Mouse (Mus musculus): Measurements from ENCODE around the gene Gpr6. TPM values are rescaled to one million over a fixed set of nuclear protein-coding genes. Genes with fewer than 3 reads are reported as not detected.

Gene Gpr6
- total RNA-seq, 2 experiments from 2014 or later = not detected

Other genes with a start within 250 kb of the Gpr6 start
- gene Cdc40, start 189.0 kb downstream of the Gpr6 start, total RNA-seq (2021) = 10 to 100 TPM; 14.9 to 18.0 TPM
- gene Wasf1, start 188.8 kb downstream of the Gpr6 start, total RNA-seq (2021) = 1 to 10 TPM; 4.1 to 4.5 TPM
- 10 to 100 TPM in 1 of 2 experiments, 1 to 10 TPM in 1; 9.5 to 10.1 TPM for gene Fig4, start 231.0 kb upstream of the Gpr6 start, total RNA-seq (2021)
- not detected for gene Ak9, start 231.7 kb upstream of the Gpr6 start, total RNA-seq (2021)

Data from gastrocnemius, postnatal 4 days (tissue).